Mouse (Mus musculus): ENCODE data around the gene Aamp. TPM values are rescaled to one million over a fixed set of nuclear protein-coding genes. Genes with fewer than 3 reads are reported as not detected.
"Not testable (repeated sequence)": the region's sequence is repeated elsewhere in the genome, so short reads cannot be mapped to it uniquely, and the experiment has no call there.

Gene Aamp
- polyA plus RNA-seq (2016; fragmentation: Nextera tagmentation; extraction: Ambion mirVana) = 224 and 261 TPM in 2 replicates

- no peaks in the 10 kb centered on the region for H3K27me3 ChIP-seq (ENCODE audit: insufficient read depth, poor library complexity, severe bottlenecking)
- H3K4me3 ChIP-seq = peak within 1 kb of the TSS; percentile 84
- H3K4me1 ChIP-seq = peaks cover 51% of the 10 kb centered on the region
- peaks cover 65% of the 10 kb centered on the region for H3K36me3 ChIP-seq
- under 1% methylated on average over 56 of the region's 56 CpGs for WGBS
- H3K27ac ChIP-seq = peak within 1 kb of the TSS; percentile 89
- DNase-seq (ENCODE audit: low spot score) = peak; percentile 100
- H3K9me3 ChIP-seq = no peaks in the 10 kb centered on the region
Measured at GRCm38 (mm10) chr1:74284543-74285160, at the start of gene Aamp, which contains the start of gene Pnkd. TSS of gene Aamp (minus strand) at chr1:74284738. TSS of gene Pnkd (plus strand) at chr1:74284930.

GRCm38 (mm10) chr1:74332930-74333329, 48.4 kb upstream of the Aamp start:
- no peak for DNase-seq (ENCODE audit: low spot score)
- 3% methylated on average over 9 of the region's 9 CpGs for WGBS
- peaks cover 60% of the 10 kb centered on the region for H3K4me1 ChIP-seq

GRCm38 (mm10) chr1:74332241-74332763, 47.8 kb upstream of the Aamp start:
- Histone ChIP-seq H3K4me1 (peaks cover 54% of the 10 kb centered on the region), H3K9me3 (no peaks in the 10 kb centered on the region), H3K36me3 (peaks cover 12% of the 10 kb centered on the region; the same call in 1 of the 2 replicates), H3K27ac (peak overlapping the region; percentile 80), H3K27me3 (ENCODE audit: insufficient read depth, poor library complexity, severe bottlenecking) (no peaks in the 10 kb centered on the region), H3K4me3 (peak overlapping the region; percentile 69)
- WGBS = under 1% methylated on average over 36 of the region's 36 CpGs
- DNase-seq (ENCODE audit: low spot score) = peak; percentile 98

More at GRCm38 (mm10) chr1:74332930-74333329, 48.4 kb upstream of the Aamp start:
- peak overlapping the region; percentile 69 for H3K4me3 ChIP-seq
- peaks cover 12% of the 10 kb centered on the region; the same call in 1 of the 2 replicates for H3K36me3 ChIP-seq
- H3K27ac ChIP-seq = peak overlapping the region; percentile 80
- no peaks in the 10 kb centered on the region for H3K9me3 ChIP-seq
- no peaks in the 10 kb centered on the region for H3K27me3 ChIP-seq (ENCODE audit: insufficient read depth, poor library complexity, severe bottlenecking)

- Histone ChIP-seq H3K4me1 (peaks cover 48% of the 10 kb centered on the region), H3K9me3 (no peaks in the 10 kb centered on the region), H3K27me3 (ENCODE audit: insufficient read depth, poor library complexity, severe bottlenecking) (no peaks in the 10 kb centered on the region), H3K27ac (peak overlapping the region; percentile 80; the same call in 1 of the 2 replicates), H3K36me3 (peaks cover 12% of the 10 kb centered on the region; the same call in 1 of the 2 replicates), H3K4me3 (no peak overlapping the region)
- DNase-seq (ENCODE audit: low spot score) = no peak
- 73% methylated on average over 4 of the region's 4 CpGs for WGBS
Measured at GRCm38 (mm10) chr1:74331046-74331681, 46.6 kb upstream of the Aamp start.

- no peak for DNase-seq (ENCODE audit: low spot score)
- Histone ChIP-seq H3K4me3 (no peak overlapping the region), H3K27ac (no peak overlapping the region), H3K27me3 (ENCODE audit: insufficient read depth, poor library complexity, severe bottlenecking) (no peaks in the 10 kb centered on the region), H3K9me3 (no peaks in the 10 kb centered on the region), H3K4me1 (peaks cover 41% of the 10 kb centered on the region), H3K36me3 (peaks cover 15% of the 10 kb centered on the region; the same call in 1 of the 2 replicates)
- 76% methylated on average over 7 of the region's 7 CpGs for WGBS
Measured at GRCm38 (mm10) chr1:74329899-74330431, 45.4 kb upstream of the Aamp start.

- H3K9me3 ChIP-seq; H3K27ac ChIP-seq; H3K27me3 ChIP-seq (ENCODE audit: insufficient read depth, poor library complexity, severe bottlenecking); H3K4me3 ChIP-seq; DNase-seq (ENCODE audit: low spot score): not testable (repeated sequence)
- WGBS = 69% methylated on average over 2 of the region's 2 CpGs
- H3K4me1 ChIP-seq = peaks cover 33% of the 10 kb centered on the region
- peaks cover 15% of the 10 kb centered on the region; the same call in 1 of the 2 replicates for H3K36me3 ChIP-seq
Measured at GRCm38 (mm10) chr1:74326916-74327315, 42.4 kb upstream of the Aamp start.

GRCm38 (mm10) chr1:74321396-74321795, 36.9 kb upstream of the Aamp start:
- H3K27ac ChIP-seq = peak overlapping the region; percentile 62; the same call in 1 of the 2 replicates
- WGBS = 60% methylated on average over 3 of the region's 3 CpGs
- H3K4me3 ChIP-seq = no peak overlapping the region
- H3K9me3 ChIP-seq = no peaks in the 10 kb centered on the region
- peaks cover 24% of the 10 kb centered on the region for H3K4me1 ChIP-seq
- no peaks in the 10 kb centered on the region for H3K27me3 ChIP-seq (ENCODE audit: insufficient read depth, poor library complexity, severe bottlenecking)
- no peak for DNase-seq (ENCODE audit: low spot score)
- 0 out of 2 replicates have a peak, but pooled peaks cover 3% of the 10 kb centered on the region for H3K36me3 ChIP-seq

- Histone ChIP-seq H3K4me1 (peaks cover 25% of the 10 kb centered on the region), H3K4me3 (no peak overlapping the region), H3K27me3 (ENCODE audit: insufficient read depth, poor library complexity, severe bottlenecking) (no peaks in the 10 kb centered on the region), H3K36me3 (no peaks in the 10 kb centered on the region), H3K27ac (no peak overlapping the region), H3K9me3 (no peaks in the 10 kb centered on the region)
- WGBS = 87% methylated on average over 3 of the region's 3 CpGs
- DNase-seq (ENCODE audit: low spot score) = no peak
Measured at GRCm38 (mm10) chr1:74318711-74319110, 34.2 kb upstream of the Aamp start.

- Histone ChIP-seq H3K27me3 (ENCODE audit: insufficient read depth, poor library complexity, severe bottlenecking) (no peaks in the 10 kb centered on the region), H3K36me3 (no peaks in the 10 kb centered on the region), H3K4me1 (peaks cover 21% of the 10 kb centered on the region), H3K9me3 (no peaks in the 10 kb centered on the region), H3K4me3 (no peak overlapping the region), H3K27ac (no peak overlapping the region)
- no peak for DNase-seq (ENCODE audit: low spot score)
- WGBS = 78% methylated on average over 4 of the region's 4 CpGs
Measured at GRCm38 (mm10) chr1:74316114-74316827, 31.7 kb upstream of the Aamp start.

- no peak for DNase-seq (ENCODE audit: low spot score)
- Histone ChIP-seq H3K27me3 (ENCODE audit: insufficient read depth, poor library complexity, severe bottlenecking) (no peaks in the 10 kb centered on the region), H3K36me3 (no peaks in the 10 kb centered on the region), H3K4me3 (no peak overlapping the region), H3K27ac (no peak overlapping the region), H3K4me1 (peaks cover 23% of the 10 kb centered on the region), H3K9me3 (no peaks in the 10 kb centered on the region)
- WGBS = 81% methylated on average over 3 of the region's 3 CpGs
Measured at GRCm38 (mm10) chr1:74314796-74315195, 30.3 kb upstream of the Aamp start.

- Histone ChIP-seq H3K4me3 (no peak overlapping the region), H3K27me3 (ENCODE audit: insufficient read depth, poor library complexity, severe bottlenecking) (no peaks in the 10 kb centered on the region), H3K9me3 (no peaks in the 10 kb centered on the region), H3K4me1 (peaks cover 37% of the 10 kb centered on the region), H3K27ac (peak overlapping the region; percentile 67; the same call in 1 of the 2 replicates), H3K36me3 (no peaks in the 10 kb centered on the region)
- WGBS = 2% methylated on average over 3 of the region's 3 CpGs
- no peak for DNase-seq (ENCODE audit: low spot score)
Measured at GRCm38 (mm10) chr1:74313049-74313692, 28.6 kb upstream of the Aamp start.

GRCm38 (mm10) chr1:74309767-74310166, 25.2 kb upstream of the Aamp start:
- DNase-seq (ENCODE audit: low spot score) = no peak
- peak overlapping the region; percentile 83 for H3K27ac ChIP-seq
- H3K36me3 ChIP-seq = no peaks in the 10 kb centered on the region
- H3K9me3 ChIP-seq = no peaks in the 10 kb centered on the region
- no peak overlapping the region for H3K4me3 ChIP-seq
- 22% methylated on average over 3 of the region's 3 CpGs for WGBS
- no peaks in the 10 kb centered on the region for H3K27me3 ChIP-seq (ENCODE audit: insufficient read depth, poor library complexity, severe bottlenecking)
- peaks cover 42% of the 10 kb centered on the region for H3K4me1 ChIP-seq

Measured in heart, embryonic 10.5 days (tissue).